Mouse (Mus musculus) CH12.LX (cell line): ENCODE data around the gene Foxred2. TPM values are rescaled to one million over a fixed set of nuclear protein-coding genes. Genes with fewer than 3 reads are reported as not detected.
A peak's percentile ranks its signal among the peaks of the same experiment; 100 is the strongest.

Experiments used
- DNase-seq: peaks from one replicate; pipeline ENCODE4 v3.0.0-alpha.2; 2013; ENCODE audit errors: extremely low read depth
- H3K27ac ChIP-seq: 2 replicates; pipeline ENCODE4 v1.5.1; 2012; ENCODE audit warnings: low read depth, mild to moderate bottlenecking, control low read depth, moderate library complexity; ENCODE audit not compliant: insufficient read depth
- H3K27me3 ChIP-seq: replicated peaks from 2 replicates; pipeline ENCODE3; 2012; ENCODE audit warnings: inconsistent platforms
- H3K36me3 ChIP-seq, 2 experiments: replicated peaks in 1 of 2; 2 replicates each; pipeline versions ENCODE3 to v1.6.1; 2012; ENCODE audit warnings: inconsistent platforms in 1 of 2, low read length in 1 of 2, mild to moderate bottlenecking in 1 of 2, mixed read lengths in 1 of 2, moderate library complexity in 1 of 2; ENCODE audit not compliant: control insufficient read depth in 1 of 2, insufficient read depth in 1 of 2
- H3K4me1 ChIP-seq, 2 experiments: 2 replicates each; pipeline ENCODE4 v1.6.1; 2012; ENCODE audit warnings: inconsistent platforms in 1 of 2, moderate library complexity in 1 of 2; ENCODE audit not compliant: insufficient read depth in 2 of 2, control insufficient read depth in 1 of 2
- H3K4me2 ChIP-seq: 2 replicates; pipeline ENCODE4 v1.6.1; 2012; ENCODE audit warnings: low read depth, mild to moderate bottlenecking, control low read depth; ENCODE audit not compliant: poor library complexity, insufficient read depth, severe bottlenecking
- H3K4me3 ChIP-seq, 3 experiments: fragments of 150-350 bp in 1 of 3; sonication (generic) in 1 of 3; replicated peaks in 1 of 3; 2 replicates each; pipeline versions ENCODE3 to v1.5.1; 2011 to 2012; ENCODE audit warnings: low read depth in 2 of 3, low read length in 2 of 3, mild to moderate bottlenecking in 2 of 3, moderate library complexity in 2 of 3, control low read depth in 1 of 3, improper control_type of control experiment in 1 of 3, inconsistent platforms in 1 of 3, mixed read lengths in 1 of 3; ENCODE audit not compliant: poor library complexity in 1 of 3
- H3K79me2 ChIP-seq: replicated peaks from 2 replicates; pipeline ENCODE4 v1.6.1; 2012; ENCODE audit warnings: mild to moderate bottlenecking, moderate library complexity; ENCODE audit not compliant: control insufficient read depth, poor library complexity, insufficient read depth, severe bottlenecking; ENCODE audit errors: extremely low read depth
- H3K9ac ChIP-seq: 2 replicates; pipeline ENCODE4 v1.6.1; 2012; ENCODE audit warnings: low read depth, mild to moderate bottlenecking, control low read depth, moderate library complexity; ENCODE audit not compliant: insufficient read depth
- H3K9me3 ChIP-seq: replicated peaks from 2 replicates; pipeline ENCODE3; 2012; ENCODE audit warnings: low read length, inconsistent platforms, mixed read lengths
- BHLHE40 ChIP-seq: IDR thresholded peaks from 2 replicates; pipeline ENCODE4 v1.6.1; 2011; ENCODE audit warnings: mild to moderate bottlenecking, low read depth, low read length, improper control_type of control experiment
- CHD1 ChIP-seq: IDR thresholded peaks from 2 replicates; pipeline ENCODE4 v1.6.1; 2012; ENCODE audit warnings: low read depth, low read length, improper control_type of control experiment, inconsistent platforms
- CHD2 ChIP-seq: IDR thresholded peaks from 2 replicates; pipeline ENCODE4 v1.6.1; 2011; ENCODE audit warnings: low read length, improper control_type of control experiment
- CTCF ChIP-seq, 2 experiments: IDR thresholded peaks in 1 of 2; conservative IDR thresholded peaks in 1 of 2; 2 replicates each; pipeline ENCODE4 v1.5.1; 2011 to 2012; ENCODE audit warnings: low read depth in 2 of 2, low read length in 2 of 2, improper control_type of control experiment in 1 of 2, inconsistent platforms in 1 of 2, mild to moderate bottlenecking in 1 of 2, moderate library complexity in 1 of 2
- ELF1 ChIP-seq: IDR thresholded peaks from 2 replicates; pipeline ENCODE4 v1.6.1; 2014; ENCODE audit warnings: low read depth, mild to moderate bottlenecking, inconsistent platforms, low read length, improper control_type of control experiment
- EP300 ChIP-seq: IDR thresholded peaks from 2 replicates; pipeline ENCODE4 v1.6.1; 2011; ENCODE audit warnings: low read length, improper control_type of control experiment
- ETS1 ChIP-seq: conservative IDR thresholded peaks from 2 replicates; pipeline ENCODE4 v1.6.1; 2012; ENCODE audit warnings: low read depth, mild to moderate bottlenecking, inconsistent platforms, low read length, improper control_type of control experiment, moderate library complexity
- GABPA ChIP-seq: IDR thresholded peaks from 2 replicates; pipeline ENCODE4 v1.6.1; 2012; ENCODE audit warnings: low read depth, low read length, improper control_type of control experiment, inconsistent platforms; ENCODE audit not compliant: insufficient replicate concordance
- IRF4 ChIP-seq: IDR thresholded peaks from 2 replicates; pipeline ENCODE4 v1.6.1; 2014; ENCODE audit warnings: low read depth, mild to moderate bottlenecking, inconsistent platforms, low read length, improper control_type of control experiment
- JUN ChIP-seq: IDR thresholded peaks from 2 replicates; pipeline ENCODE4 v1.6.1; 2011; ENCODE audit warnings: low read depth, mild to moderate bottlenecking, low read length, improper control_type of control experiment, moderate library complexity; ENCODE audit not compliant: insufficient read depth
- KAT2A ChIP-seq: IDR thresholded peaks from 2 replicates; pipeline ENCODE4 v1.6.1; 2012; ENCODE audit warnings: low read length, improper control_type of control experiment, inconsistent platforms; ENCODE audit not compliant: insufficient replicate concordance
- MAFK ChIP-seq: IDR thresholded peaks from 2 replicates; pipeline ENCODE4 v1.6.1; 2011; ENCODE audit warnings: low read length, improper control_type of control experiment; ENCODE audit not compliant: insufficient replicate concordance
- MAX ChIP-seq: IDR thresholded peaks from 2 replicates; pipeline ENCODE4 v1.6.1; 2011; ENCODE audit warnings: low read length, improper control_type of control experiment
- MEF2A ChIP-seq: IDR thresholded peaks from 2 replicates; pipeline ENCODE4 v1.6.1; 2014; ENCODE audit warnings: low read depth, mild to moderate bottlenecking, inconsistent platforms, low read length, improper control_type of control experiment, borderline replicate concordance
- MXI1 ChIP-seq: IDR thresholded peaks from 2 replicates; pipeline ENCODE4 v1.6.1; 2011; ENCODE audit warnings: mild to moderate bottlenecking, low read depth, low read length, improper control_type of control experiment
- MYC ChIP-seq: IDR thresholded peaks from 2 replicates; pipeline ENCODE4 v1.6.1; 2011; ENCODE audit warnings: low read depth, mild to moderate bottlenecking, improper control_type of control experiment, low read length
- POLR2AphosphoS2 ChIP-seq: IDR thresholded peaks from 2 replicates; pipeline ENCODE4 v1.6.1; 2011; ENCODE audit warnings: low read depth, low read length, improper control_type of control experiment
- RAD21 ChIP-seq: IDR thresholded peaks from 2 replicates; pipeline ENCODE4 v1.6.1; 2011; ENCODE audit warnings: low read depth, mild to moderate bottlenecking, low read length, improper control_type of control experiment, moderate library complexity
- SIN3A ChIP-seq: IDR thresholded peaks from 2 replicates; pipeline ENCODE4 v1.6.1; 2012; ENCODE audit warnings: low read length, improper control_type of control experiment, inconsistent platforms
- SMC3 ChIP-seq: IDR thresholded peaks from 2 replicates; pipeline ENCODE4 v1.6.1; 2011; ENCODE audit warnings: low read depth, low read length, improper control_type of control experiment
- TBP ChIP-seq: conservative IDR thresholded peaks from 2 replicates; pipeline ENCODE4 v1.6.1; 2011; ENCODE audit warnings: low read depth, low read length, improper control_type of control experiment
- TCF12 ChIP-seq: IDR thresholded peaks from 2 replicates; pipeline ENCODE4 v1.6.1; 2014; ENCODE audit warnings: low read depth, mild to moderate bottlenecking, inconsistent platforms, low read length, improper control_type of control experiment
- UBTF ChIP-seq: IDR thresholded peaks from 2 replicates; pipeline ENCODE4 v1.6.1; 2012; ENCODE audit warnings: low read depth, mild to moderate bottlenecking, inconsistent platforms, low read length, improper control_type of control experiment, moderate library complexity
- USF1 ChIP-seq: IDR thresholded peaks from 2 replicates; pipeline ENCODE4 v1.6.1; 2014; ENCODE audit warnings: low read depth, mild to moderate bottlenecking, inconsistent platforms, low read length, improper control_type of control experiment
- USF2 ChIP-seq: conservative IDR thresholded peaks from 2 replicates; pipeline ENCODE4 v1.6.1; 2011; ENCODE audit warnings: low read depth, low read length, improper control_type of control experiment
- ZC3H11A ChIP-seq: IDR thresholded peaks from 2 replicates; pipeline ENCODE4 v1.6.1; 2012; ENCODE audit warnings: low read depth, mild to moderate bottlenecking, inconsistent platforms, low read length, improper control_type of control experiment
- ZKSCAN1 ChIP-seq: IDR thresholded peaks from 2 replicates; pipeline ENCODE4 v1.6.1; 2012; ENCODE audit warnings: low read depth, inconsistent platforms, low read length, improper control_type of control experiment, borderline replicate concordance
- ZMIZ1 ChIP-seq: IDR thresholded peaks from 2 replicates; pipeline ENCODE4 v1.6.1; 2012; ENCODE audit warnings: low read depth, mild to moderate bottlenecking, inconsistent platforms, low read length, improper control_type of control experiment
- dilution Hi-C: fragments of 300-500 bp; cut with MboI; formaldehyde crosslinking; loops from 2 replicates; pipeline ENCODE4 v1.14.3; 2020; ENCODE audit warnings: low sequenced_read_pairs; ENCODE audit not compliant: extremely low pct_unique_long_range_greater_than_20kb, extremely low pct_ligation_motif_present
- in situ Hi-C: fragments of 300-500 bp; cut with MboI; formaldehyde crosslinking; loops from 3 replicates; pipeline ENCODE4 v1.14.3; 2019; ENCODE audit warnings: low sequenced_read_pairs, low pct_ligation_motif_present, low pct_unique_long_range_greater_than_20kb, mixed read lengths
- polyA plus RNA-seq: library from polyadenylated mRNA; unstranded; fragments of >175 nt; gene quantifications from 2 replicates; pipeline ENCODE4 v1.2.1, GENCODE M21; 2012; ENCODE audit warnings: low read depth; ENCODE audit not compliant: insufficient read length
- total RNA-seq, 2 experiments: library from RNA; depleted of rRNA; stranded (reverse); fragments of 300-350 nt in 1 of 2; fragments of >200 nt in 1 of 2; gene quantifications; 2 replicates each; pipeline ENCODE4 v1.2.3; 2012 to 2014

The Foxred2 gene
- total and polyA plus RNA-seq, 3 experiments = 0.17 to 0.43 (median 0.39) TPM

GRCm38 (mm10) chr15:77938516-77938915, 18.0 kb downstream of the Foxred2 start:
- DNase-seq = peak; percentile 72
- H3K27me3 ChIP-seq = no peaks in the 10 kb centered on the region
- H3K36me3 ChIP-seq = no peaks in the 10 kb centered on the region
- peak overlapping the region; percentile 25; the same call in 1 of the 2 replicates for H3K4me2 ChIP-seq
- no peak overlapping the region for H3K9ac ChIP-seq
- no peaks in the 10 kb centered on the region for H3K79me2 ChIP-seq
- dilution Hi-C loops (no loop called here), in situ Hi-C loops (no loop called here)
- peaks cover 7 to 24% of the 10 kb centered on the region in 2 experiments for H3K4me1 ChIP-seq
- H3K9me3 ChIP-seq = no peaks in the 10 kb centered on the region
- TF ChIP-seq MAX = peak; percentile 84
- TF ChIP-seq MEF2A = peak; percentile 35; the same call in 1 of the 2 replicates
- TF ChIP-seq BHLHE40 = peak; percentile 81
- peak; percentile 96 for TF ChIP-seq MYC
- TF ChIP-seq ZC3H11A = no peak
- TF ChIP-seq RAD21 = no peak
- TF ChIP-seq ELF1 = no peak
- peak; percentile 77 for TF ChIP-seq MXI1
- 0 out of 2 replicates have a peak, but pooled peaks have one; percentile 18 for TF ChIP-seq MAFK
- no peak for TF ChIP-seq JUN
- peak; percentile 69; the same call in 1 of the 2 replicates for TF ChIP-seq EP300
- TF ChIP-seq ZMIZ1 = no peak
- no peak for TF ChIP-seq USF1
- peak; percentile 71; the same call in 1 of the 2 replicates for TF ChIP-seq TCF12
- TF ChIP-seq ETS1 = peak; percentile 61
- TF ChIP-seq POLR2AphosphoS2 = no peak
- TF ChIP-seq IRF4 = peak; percentile 70
- TF ChIP-seq UBTF = no peak
- no peak overlapping the region for H3K4me3 ChIP-seq
- H3K27ac ChIP-seq = no peak overlapping the region

GRCm38 (mm10) chr15:77935673-77936375, 20.7 kb downstream of the Foxred2 start:
- H3K4me2 ChIP-seq = no peak overlapping the region
- dilution Hi-C loops = no loop called here
- H3K4me1 ChIP-seq = peaks cover 15 to 46% of the 10 kb centered on the region in 2 experiments
- H3K9me3 ChIP-seq = no peaks in the 10 kb centered on the region
- no peaks in the 10 kb centered on the region for H3K79me2 ChIP-seq
- TF ChIP-seq CHD1 (no peak), CHD2 (no peak), MAFK (no peak), POLR2AphosphoS2 (no peak), USF1 (no peak), BHLHE40 (no peak), GABPA (no peak), SIN3A (no peak), TBP (no peak), MEF2A (no peak), ETS1 (no peak), UBTF (no peak), TCF12 (no peak), SMC3 (no peak), ZKSCAN1 (no peak), KAT2A (no peak), MXI1 (no peak), JUN (no peak), USF2 (no peak), CTCF (conservative IDR thresholded peaks at IDR 0.05 in 1 of 2, IDR thresholded peaks at IDR 0.05 in 1 of 2; ENCODE audit: low read depth in 2 of 2, low read length in 2 of 2) (no peak)
- TF ChIP-seq, all 38 proteins: peak for 0
- in situ Hi-C loops = no loop called here
- no peaks in the 10 kb centered on the region for H3K36me3 ChIP-seq
- H3K27ac ChIP-seq = no peak overlapping the region
- peaks cover 3% of the 10 kb centered on the region for H3K27me3 ChIP-seq
- no peak overlapping the region for H3K9ac ChIP-seq
- H3K4me3 ChIP-seq = no peak overlapping the region
- DNase-seq = no peak
